Mouse (Mus musculus) splenic B cell, adult 2 months (primary cell): ENCODE results near the gene Egfl8.

Source experiments
- DNase-seq: peaks from one replicate; pipeline ENCODE4 v3.0.0-alpha.2; 2011; ENCODE audit warnings: low read depth, low spot score
- H3K27me3 ChIP-seq: 2 replicates; pipeline ENCODE4 v1.6.1; 2012; ENCODE audit warnings: mild to moderate bottlenecking, low read length, moderate library complexity, mixed read lengths; ENCODE audit not compliant: control insufficient read depth, poor library complexity, insufficient read depth, severe bottlenecking
- H3K36me3 ChIP-seq: 2 replicates; pipeline ENCODE4 v1.6.1; 2012; ENCODE audit warnings: mild to moderate bottlenecking, low read length, moderate library complexity, mixed read lengths; ENCODE audit not compliant: control insufficient read depth, poor library complexity, insufficient read depth, severe bottlenecking

Egfl8 gene

GRCm38 (mm10) chr17:34589681-34590101 is 26.1 kb downstream of the Egfl8 start, which contains the start of gene Gpsm3:
Gpsm3 (plus strand) TSS chr17:34589806.
- Histone ChIP-seq H3K27me3 (0 out of 2 replicates have a peak, but pooled peaks cover 2% of the 10 kb centered on the region), H3K36me3 (peaks cover 4% of the 10 kb centered on the region)
- peak; percentile 58 for DNase-seq

DNA sequence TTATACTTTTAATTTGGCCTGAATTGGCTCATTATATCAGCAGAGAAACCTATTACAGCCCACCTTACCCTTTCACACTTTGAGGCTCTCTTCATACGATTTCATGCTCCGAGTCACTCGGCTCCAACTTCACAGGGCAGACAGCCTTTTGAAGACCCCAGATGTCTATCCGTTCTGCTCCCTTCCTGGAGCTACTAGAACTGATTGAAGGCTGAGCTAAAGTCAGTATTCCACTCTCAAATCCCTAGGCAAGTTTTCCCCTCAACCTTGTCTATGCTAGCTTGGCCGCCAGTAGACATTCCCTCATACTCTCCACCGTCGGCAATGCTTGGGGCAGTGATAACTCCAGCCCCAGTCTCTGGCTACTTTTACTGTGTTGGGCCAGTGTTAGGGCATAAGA is 26.6 kb downstream of the Egfl8 start:
- DNase-seq: no peak
- Histone ChIP-seq H3K27me3 (0 out of 2 replicates have a peak, but pooled peaks cover 2% of the 10 kb centered on the region), H3K36me3 (peaks cover 2% of the 10 kb centered on the region; the same call in 1 of the 2 replicates)

GRCm38 (mm10) chr17:34588767-34589166 is 27.0 kb downstream of the Egfl8 start:
- Histone ChIP-seq H3K27me3 (0 out of 2 replicates have a peak, but pooled peaks cover 2% of the 10 kb centered on the region), H3K36me3 (peaks cover 2% of the 10 kb centered on the region; the same call in 1 of the 2 replicates)
- DNase-seq: no peak

DNA sequence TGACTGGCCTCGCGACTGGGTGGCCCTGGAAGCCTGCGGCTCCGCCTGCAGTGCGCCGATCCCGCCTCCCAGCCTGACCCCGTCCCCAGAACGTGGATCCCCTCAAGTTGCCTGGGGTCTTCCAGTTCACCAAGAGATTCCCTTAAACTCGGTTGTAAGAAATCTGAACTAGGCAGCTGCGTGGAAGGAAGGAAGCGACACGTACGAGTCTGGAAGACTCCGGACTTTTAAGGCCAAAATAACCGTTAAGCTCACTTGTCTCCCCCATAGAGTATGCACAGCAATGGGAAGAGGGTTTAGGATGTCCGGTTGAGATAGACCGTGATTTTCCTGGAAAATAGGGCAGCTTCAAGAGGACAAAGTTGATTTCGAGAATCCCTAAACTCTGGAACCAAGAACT is 28.0 kb downstream of the Egfl8 start:
- DNase-seq: no peak
- Histone ChIP-seq H3K36me3 (peaks cover 2% of the 10 kb centered on the region; the same call in 1 of the 2 replicates), H3K27me3 (0 out of 2 replicates have a peak, but pooled peaks cover 2% of the 10 kb centered on the region)

- 0 out of 2 replicates have a peak, but pooled peaks cover 2% of the 10 kb centered on the region for H3K27me3 ChIP-seq
- DNase-seq: peak; percentile 96
Measured at GRCm38 (mm10) chr17:34587423-34587811, 28.4 kb downstream of the Egfl8 start.

DNA sequence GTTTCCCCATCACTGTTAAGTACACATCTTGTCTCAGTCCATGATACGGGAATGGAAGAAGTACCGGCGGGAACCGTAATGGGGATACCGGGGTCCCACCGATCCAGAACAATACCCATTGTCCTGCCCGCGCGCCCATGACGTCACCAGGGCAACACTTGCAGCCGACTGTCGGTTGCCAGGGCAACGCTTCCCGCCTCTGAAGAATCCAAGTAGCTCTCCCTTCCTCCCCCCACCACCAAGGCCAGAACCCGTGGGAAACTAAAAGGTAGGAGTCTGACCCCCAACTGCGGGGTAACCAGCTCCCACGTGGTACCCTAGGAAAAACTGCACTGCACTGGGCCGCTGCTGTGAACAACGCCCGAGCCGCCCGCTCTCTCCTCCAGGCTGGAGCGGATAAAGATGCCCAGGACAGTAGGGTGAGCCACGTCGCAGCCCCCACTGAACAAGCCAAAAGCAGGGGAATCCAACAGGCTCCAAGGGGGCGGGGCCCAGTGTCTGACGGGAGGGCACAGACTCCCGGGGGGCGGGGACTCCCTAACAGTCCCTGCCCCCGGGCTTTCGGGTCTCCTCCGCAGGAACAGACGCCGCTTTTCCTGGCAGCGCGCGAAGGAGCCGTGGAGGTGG is 28.9 kb downstream of the Egfl8 start:
- Histone ChIP-seq H3K36me3 (peaks cover 2% of the 10 kb centered on the region; the same call in 1 of the 2 replicates), H3K27me3 (0 out of 2 replicates have a peak, but pooled peaks cover 2% of the 10 kb centered on the region)
- peak; percentile 69 for DNase-seq

More at GRCm38 (mm10) chr17:34587423-34587811, 28.4 kb downstream of the Egfl8 start:
- H3K36me3 ChIP-seq: peaks cover 2% of the 10 kb centered on the region; the same call in 1 of the 2 replicates

DNA sequence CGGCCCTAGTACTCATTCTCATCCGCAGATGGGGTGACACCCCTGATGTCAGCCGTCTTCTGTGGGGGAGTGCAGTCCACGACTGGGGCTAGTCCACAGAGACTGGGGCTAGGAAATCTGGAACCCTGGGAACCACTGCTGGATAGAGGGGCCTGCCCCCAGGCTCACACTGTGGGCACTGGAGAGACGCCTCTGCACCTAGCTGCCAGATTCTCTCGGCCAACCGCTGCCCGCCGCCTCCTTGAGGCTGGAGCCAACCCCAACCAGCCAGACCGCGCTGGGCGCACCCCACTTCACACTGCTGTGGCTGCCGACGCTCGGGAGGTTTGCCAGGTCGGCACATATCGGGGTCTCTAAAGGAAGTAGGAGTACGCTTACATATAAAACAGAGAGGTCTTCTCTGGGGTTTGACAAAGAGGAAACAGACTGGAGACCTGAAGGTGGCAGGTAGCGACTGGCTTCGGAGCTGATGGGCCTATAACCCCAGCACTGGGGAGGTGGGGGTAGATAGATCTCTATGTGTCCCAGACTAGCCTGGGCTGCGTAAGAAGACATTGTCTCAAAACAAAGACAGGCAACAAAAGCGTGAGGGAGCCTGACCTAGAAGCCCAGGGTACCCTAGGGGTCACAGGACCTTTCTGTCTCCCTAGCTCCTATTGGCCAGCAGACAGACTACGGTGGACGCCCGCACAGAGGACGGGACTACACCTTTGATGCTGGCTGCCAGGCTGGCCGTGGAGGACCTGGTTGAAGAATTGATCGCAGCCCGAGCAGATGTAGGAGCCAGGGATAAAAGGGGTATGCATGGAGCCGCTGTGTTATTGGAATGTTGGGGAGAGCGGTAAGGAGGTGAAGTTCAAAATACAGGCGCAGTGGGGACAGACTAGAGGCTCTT is 29.6 kb downstream of the Egfl8 start:
- Histone ChIP-seq H3K27me3 (0 out of 2 replicates have a peak, but pooled peaks cover under 1% of the 10 kb centered on the region), H3K36me3 (peaks cover 1% of the 10 kb centered on the region; the same call in 1 of the 2 replicates)
- no peak for DNase-seq

DNA sequence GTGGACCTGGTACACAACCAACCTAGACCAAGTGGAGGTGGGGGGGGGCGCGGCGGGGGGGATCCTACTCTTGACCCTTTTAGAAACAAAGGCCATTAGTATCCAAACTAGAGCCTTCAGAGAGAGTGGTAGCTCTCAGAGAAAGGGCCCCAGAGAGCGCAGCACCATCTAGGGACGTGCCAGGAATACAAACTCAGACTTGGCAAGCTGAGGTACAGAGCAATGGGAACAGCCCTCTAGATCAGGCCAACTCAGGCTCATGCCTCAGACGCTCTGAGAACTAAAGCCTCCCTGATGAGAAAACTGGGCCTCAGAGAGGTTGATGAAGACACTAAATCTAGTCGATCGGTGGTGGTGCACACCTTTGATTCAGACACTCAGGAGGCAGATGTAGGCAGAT is 30.6 kb downstream of the Egfl8 start:
- DNase-seq: no peak
- H3K36me3 ChIP-seq: no peaks in the 10 kb centered on the region

DNA sequence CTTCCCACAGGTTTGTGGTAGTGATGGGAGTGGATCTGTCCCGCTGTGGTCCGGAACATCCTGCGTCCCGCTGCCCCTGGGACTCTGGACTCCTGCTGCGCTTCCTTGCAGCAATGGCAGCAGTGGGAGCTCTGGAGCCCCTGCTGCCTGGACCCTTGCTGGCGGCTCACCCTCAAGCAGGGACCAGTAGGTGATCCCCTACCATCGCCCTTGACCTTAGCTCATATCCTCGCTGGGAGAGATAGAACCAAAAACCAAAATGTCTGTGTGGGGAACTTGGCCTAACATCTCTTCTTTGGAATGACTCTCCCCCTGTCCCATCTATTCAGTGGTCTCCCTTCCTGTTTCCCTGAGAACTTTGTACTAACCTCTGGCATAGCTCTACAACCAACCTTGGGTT is 32.0 kb downstream of the Egfl8 start:
- no peak for DNase-seq
- Histone ChIP-seq H3K36me3 (no peaks in the 10 kb centered on the region), H3K27me3 (no peaks in the 10 kb centered on the region)

More for the DNA sequence above, 30.6 kb downstream of the Egfl8 start:
- no peaks in the 10 kb centered on the region for H3K27me3 ChIP-seq

DNA sequence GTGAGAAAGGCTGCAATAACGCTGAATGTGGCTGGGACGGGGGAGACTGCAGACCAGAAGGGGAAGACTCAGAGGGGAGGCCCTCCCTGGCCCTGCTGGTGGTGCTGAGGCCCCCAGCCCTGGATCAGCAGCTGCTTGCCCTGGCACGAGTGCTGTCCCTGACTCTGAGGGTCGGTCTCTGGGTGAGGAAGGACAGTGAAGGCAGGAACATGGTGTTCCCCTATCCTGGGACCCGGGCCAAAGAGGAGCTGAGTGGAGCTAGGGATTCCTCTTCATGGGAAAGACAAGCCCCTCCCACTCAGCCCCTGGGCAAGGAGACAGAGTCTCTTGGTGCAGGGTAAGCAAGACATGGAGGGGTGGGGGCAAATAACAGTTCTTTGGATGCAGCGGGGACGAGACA is 32.4 kb downstream of the Egfl8 start:
- Histone ChIP-seq H3K27me3 (no peaks in the 10 kb centered on the region), H3K36me3 (no peaks in the 10 kb centered on the region)
- no peak for DNase-seq

- no peaks in the 10 kb centered on the region for H3K27me3 ChIP-seq
- DNase-seq: no peak
- no peaks in the 10 kb centered on the region for H3K36me3 ChIP-seq
Measured at GRCm38 (mm10) chr17:34582528-34582927, 33.2 kb downstream of the Egfl8 start.

DNA sequence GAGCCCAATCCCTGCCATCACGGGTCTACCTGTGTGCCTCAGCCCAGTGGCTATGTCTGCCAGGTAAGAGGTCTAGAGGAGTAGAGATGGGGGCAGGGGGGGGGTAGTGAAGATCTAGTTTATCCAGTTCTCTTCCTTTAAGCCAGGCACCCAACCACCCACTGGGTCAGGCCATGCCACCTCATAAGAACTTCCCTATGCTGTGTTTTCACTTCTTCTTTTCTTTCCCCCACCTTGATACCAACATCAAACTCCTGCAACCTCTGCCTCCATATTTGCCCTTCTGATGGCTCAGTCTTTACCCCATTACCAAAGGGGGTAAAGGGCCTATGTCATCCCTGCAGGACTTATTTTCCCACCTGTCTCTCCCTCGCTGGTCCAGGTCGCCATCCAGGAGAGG is 37.7 kb downstream of the Egfl8 start:
- Histone ChIP-seq H3K36me3 (no peaks in the 10 kb centered on the region), H3K27me3 (no peaks in the 10 kb centered on the region)
- peak; percentile 83 for DNase-seq

DNA sequence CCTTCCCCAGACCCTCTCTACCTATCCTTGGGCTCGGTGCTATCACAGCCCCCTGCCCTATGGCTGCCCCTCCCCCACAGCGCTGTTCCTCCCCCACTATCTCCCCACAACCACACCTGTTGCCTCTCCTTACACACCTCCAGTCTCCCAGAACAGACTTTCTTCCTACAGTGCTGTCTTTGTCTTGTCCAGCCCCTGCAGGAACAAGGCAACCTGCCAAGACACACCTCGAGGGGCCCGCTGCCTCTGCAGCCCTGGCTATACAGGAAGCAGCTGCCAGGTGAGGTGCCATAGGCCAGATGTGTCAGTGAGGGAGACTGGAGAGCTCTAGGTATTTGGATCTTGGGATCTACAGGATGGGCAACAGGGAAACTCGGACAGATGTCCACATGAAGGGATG is 39.2 kb downstream of the Egfl8 start:
- H3K36me3 ChIP-seq: no peaks in the 10 kb centered on the region
- H3K27me3 ChIP-seq: no peaks in the 10 kb centered on the region
- no peak for DNase-seq

DNA sequence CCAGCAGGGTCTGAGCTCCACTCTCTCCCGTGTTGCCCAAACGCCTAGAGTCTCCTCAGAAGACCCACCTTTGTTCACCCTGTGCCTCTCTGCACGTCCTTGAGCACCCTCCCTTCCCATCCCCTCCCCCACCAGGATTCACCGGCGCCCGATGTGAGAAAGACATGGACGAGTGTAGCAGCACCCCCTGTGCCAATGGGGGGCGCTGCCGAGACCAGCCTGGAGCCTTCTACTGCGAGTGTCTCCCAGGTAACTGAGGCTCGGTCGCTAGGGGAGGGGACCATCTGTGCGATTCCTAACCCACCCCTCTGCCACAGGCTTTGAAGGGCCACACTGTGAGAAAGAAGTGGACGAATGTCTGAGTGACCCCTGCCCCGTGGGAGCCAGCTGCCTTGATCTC is 43.4 kb downstream of the Egfl8 start:
- H3K27me3 ChIP-seq: no peaks in the 10 kb centered on the region
- H3K36me3 ChIP-seq: no peaks in the 10 kb centered on the region
- DNase-seq: peak; percentile 10

DNA sequence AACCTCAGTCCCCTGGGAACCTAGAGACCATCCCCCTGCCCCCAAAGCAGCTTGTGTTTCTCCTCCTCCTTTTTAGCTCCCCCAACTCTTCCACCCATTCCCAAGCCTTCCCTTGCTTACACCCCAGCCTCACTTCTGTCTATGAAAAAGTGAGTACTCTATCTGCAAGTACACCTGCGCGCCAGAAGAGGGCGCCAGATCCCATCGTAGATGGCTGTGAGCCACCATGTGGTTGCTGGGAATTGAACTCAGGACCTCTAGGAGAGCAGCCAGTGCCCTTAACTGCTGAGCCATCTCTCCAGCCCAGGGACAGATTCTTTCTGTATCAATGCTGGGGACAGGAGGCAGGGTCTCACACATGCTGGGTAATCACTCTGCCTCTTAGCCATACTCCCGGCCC is 43.9 kb downstream of the Egfl8 start:
- Histone ChIP-seq H3K36me3 (no peaks in the 10 kb centered on the region), H3K27me3 (no peaks in the 10 kb centered on the region)
- DNase-seq: peak; percentile 53
